ENCODE assay signal across 8 mouse cellular contexts in genomic region chr17:33929371-33930279, GRCm38 (mm10). TPM values are rescaled to one million over a fixed set of nuclear protein-coding genes. Genes with fewer than 3 reads are reported as not detected.
A peak's percentile ranks its signal among the peaks of the same experiment; 100 is the strongest.
DNase-seq lines count a peak whose midpoint lies in the region; ATAC-seq and TF ChIP-seq lines count a peak whose summit lies in the region.

Rgl2 (plus strand) TSS chr17:33929543.

- ATAC-seq in activated CD4-positive, CD25-positive, alpha-beta regulatory T cell, adult 4 months = peak; percentile 59
- peak; percentile 73 for ATAC-seq in common myeloid progenitor, adult 5-6 weeks (replicated peaks; ENCODE audit: low read depth, poor library complexity, severe bottlenecking)
- ATAC-seq in hindbrain, postnatal 0 days = peak; percentile 92

- peak within 1 kb of the TSS; percentile 89 for H3K4me3 ChIP-seq in hindbrain, postnatal 0 days (ENCODE audit: low read length)
- peak within 1 kb of the TSS; percentile 83 for H3K4me3 ChIP-seq in macrophage (ENCODE audit: inconsistent target)

- no peaks in the 10 kb centered on the region for H3K27me3 ChIP-seq in hindbrain, postnatal 0 days (ENCODE audit: insufficient read depth, low read length)

- peaks cover 86% of the 10 kb centered on the region for H3K79me2 ChIP-seq in macrophage (ENCODE audit: inconsistent target)

- TF ChIP-seq CTCF in hindbrain, postnatal 0 days (IDR thresholded peaks at IDR 0.05; ENCODE audit: low read depth) = peak; percentile 70

- peak; percentile 83 to 85 for DNase-seq in gastrocnemius, adult 8-10 months (ENCODE audit: low spot score in 2 of 2)
- DNase-seq in hindbrain, postnatal 0 days (ENCODE audit: low spot score) = peak; percentile 98
- DNase-seq in left cerebral cortex, adult 18-20 months (ENCODE audit: low spot score in 2 of 2) = peak; percentile 93 to 94
- peak; percentile 91 for DNase-seq in retina, postnatal 7 days (ENCODE audit: low read depth, low spot score)
- peak; percentile 83 to 95 for DNase-seq in urinary bladder, adult 18-20 months (ENCODE audit: low spot score in 2 of 2)

- H3K27ac ChIP-seq in hindbrain, postnatal 0 days = peak within 1 kb of the TSS; percentile 90
- peak within 1 kb of the TSS; percentile 98 for H3K27ac ChIP-seq in macrophage

- H3K4me1 ChIP-seq in hindbrain, postnatal 0 days (ENCODE audit: insufficient read depth, low read length) = no peaks in the 10 kb centered on the region

- H3K9me3 ChIP-seq in hindbrain, postnatal 0 days (ENCODE audit: low read length) = no peaks in the 10 kb centered on the region

- peak within 1 kb of the TSS; percentile 100 for H3K4me2 ChIP-seq in hindbrain, postnatal 0 days (ENCODE audit: low read depth, low read length)

- peaks cover 16% of the 10 kb centered on the region for H3K36me3 ChIP-seq in hindbrain, postnatal 0 days (ENCODE audit: insufficient read depth, low read length)
- H3K36me3 ChIP-seq in macrophage (ENCODE audit: inconsistent target) = peaks cover 56% of the 10 kb centered on the region

- peak within 1 kb of the TSS; percentile 86 for H3K9ac ChIP-seq in hindbrain, postnatal 0 days (replicated peaks; ENCODE audit: low read length)

- WGBS in hindbrain, postnatal 0 days = under 1% methylated on average over 75 of the region's 80 CpGs
- under 1% methylated on average over 61 of the region's 80 CpGs for WGBS in macrophage (ENCODE audit: missing documents)

RNA-seq across cellular contexts. Expression of gene Rgl2, which starts in this region (rescaled TPM):
- polyA plus RNA-seq in activated CD4-positive, CD25-positive, alpha-beta regulatory T cell, adult 4 months (2017; shearing (Covaris generic)) = 10 to 100 TPM; 26.5 to 34.3 TPM
- 21.2 and 22.5 TPM in 2 replicates for total RNA-seq in common myeloid progenitor, adult 5-6 weeks (2017)
- 10 to 100 TPM; 20.3 to 26.3 (median 23.6) TPM for total RNA-seq in gastrocnemius, adult 8-10 months (2022)
- total RNA-seq in hindbrain, postnatal 0 days (2014; rRNA removed) = 91.4 and 116 TPM in 2 replicates
- 36.1 and 36.8 TPM in 2 replicates for polyA plus RNA-seq in hindbrain, postnatal 0 days (2015; fragmentation: Nextera tagmentation; extraction: Ambion mirVana)
- 10 to 100 TPM; 62.2 to 63.5 TPM for total RNA-seq in left cerebral cortex, adult 18-20 months (2021)
- total RNA-seq in macrophage (2018; cell fraction: chromatin; rRNA removed) = 1,000 to 10,000 TPM in 5 of 26 experiments, 100 to 1,000 TPM in 21; 361 to 1,491 (median 730) TPM
- 10 to 100 TPM; 16.2 to 93.6 (median 48.0) TPM for total RNA-seq in macrophage (2018; cell fraction: cytosol; rRNA removed)
- total RNA-seq in macrophage (2018; cell fraction: nucleus; rRNA removed) = 100 to 1,000 TPM; 102 to 712 (median 325) TPM
- 36.9 to 101 TPM (median 53.4 TPM) in 3 replicates for polyA plus RNA-seq in macrophage (2018)

Comparison
In these comparisons a context has a peak if more than half of its experiments do, and no peak if none do; other contexts are left out.
1. Peak in every context shown above with its lines: DNase-seq, ATAC-seq, H3K4me3 ChIP-seq and H3K27ac ChIP-seq.